Mouse (Mus musculus): ENCODE data around the gene Casz1. TPM values are rescaled to one million over a fixed set of nuclear protein-coding genes. Genes with fewer than 3 reads are reported as not detected.

Casz1 gene
- polyA plus RNA-seq, 1 experiment, result 0.54 TPM

DNA sequence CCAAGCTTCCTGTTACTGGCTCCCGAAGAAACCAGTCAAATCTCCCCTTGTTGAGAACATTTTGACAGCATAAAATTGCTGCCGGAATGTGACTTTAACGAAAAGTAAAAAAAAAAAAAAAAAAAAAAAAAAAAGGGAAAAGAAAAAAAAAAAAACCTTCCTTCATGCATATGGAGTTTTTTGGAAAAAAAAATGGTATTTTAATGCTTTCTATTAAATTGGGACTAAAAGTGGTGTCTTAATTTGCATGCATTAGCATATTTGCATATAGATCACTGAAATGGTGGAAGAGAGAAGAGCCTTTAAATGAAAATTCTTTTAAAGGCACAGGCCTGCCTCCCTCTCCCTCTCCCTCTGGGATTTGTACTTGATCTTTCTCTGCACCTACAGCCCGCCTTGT, 52.0 kb downstream of the Casz1 start:
- no peaks in the 10 kb centered on the region for H3K4me1 ChIP-seq
- no peaks in the 10 kb centered on the region for H3K9me3 ChIP-seq
- no peak for TF ChIP-seq FLI1 (IDR thresholded peaks at IDR 0.05; ENCODE audit: low read length)
- no peak for TF ChIP-seq GATA1 (IDR thresholded peaks at IDR 0.05; ENCODE audit: borderline replicate concordance, low read length)
- H3K27me3 ChIP-seq (replicated peaks), result peaks cover 79% of the 10 kb centered on the region
- H3K36me3 ChIP-seq (replicated peaks; ENCODE audit: low read length), result no peaks in the 10 kb centered on the region
- H3K4me3 ChIP-seq (replicated peaks), result no peak overlapping the region

DNA sequence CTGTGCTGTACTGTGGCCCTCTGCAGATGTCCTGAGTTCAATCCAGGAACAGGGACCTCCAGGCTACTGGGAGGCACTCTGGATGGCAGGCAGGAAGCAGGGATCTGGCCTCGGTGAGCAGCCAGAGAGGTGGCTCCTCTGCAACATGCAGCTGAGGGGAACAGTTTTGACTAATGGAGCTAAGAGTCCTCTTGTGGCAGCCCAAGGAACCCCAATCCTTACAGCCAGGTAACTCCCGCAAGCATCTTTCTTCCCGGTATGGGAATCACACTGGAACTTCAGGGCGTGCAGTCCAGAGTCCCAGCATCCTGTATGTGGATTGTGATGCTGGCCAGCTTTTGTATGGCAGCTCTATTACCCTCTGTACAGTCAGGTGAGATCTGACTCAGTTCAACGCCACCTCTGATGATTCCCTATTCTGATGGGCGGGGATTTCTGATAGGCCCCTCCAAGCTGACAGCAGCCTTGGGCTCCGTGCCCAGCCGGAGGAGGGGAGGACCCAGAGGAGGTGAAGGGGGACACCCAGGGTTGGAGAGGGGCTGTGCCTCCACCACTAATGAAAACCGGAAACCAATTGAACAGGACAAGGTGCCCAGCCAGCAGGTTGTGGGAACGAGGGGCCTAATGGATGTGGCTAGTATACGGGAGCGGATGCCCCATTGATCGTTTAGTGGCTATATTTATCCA, 53.3 kb downstream of the Casz1 start:
- TF ChIP-seq FLI1 (IDR thresholded peaks at IDR 0.05; ENCODE audit: low read length), result no peak
- TF ChIP-seq GATA1 (IDR thresholded peaks at IDR 0.05; ENCODE audit: borderline replicate concordance, low read length), result no peak
- H3K4me1 ChIP-seq, result no peaks in the 10 kb centered on the region
- H3K27me3 ChIP-seq (replicated peaks), result peaks cover 79% of the 10 kb centered on the region
- H3K9me3 ChIP-seq, result no peaks in the 10 kb centered on the region
- H3K36me3 ChIP-seq (replicated peaks; ENCODE audit: low read length), result no peaks in the 10 kb centered on the region
- H3K4me3 ChIP-seq (replicated peaks), result no peak overlapping the region

DNA sequence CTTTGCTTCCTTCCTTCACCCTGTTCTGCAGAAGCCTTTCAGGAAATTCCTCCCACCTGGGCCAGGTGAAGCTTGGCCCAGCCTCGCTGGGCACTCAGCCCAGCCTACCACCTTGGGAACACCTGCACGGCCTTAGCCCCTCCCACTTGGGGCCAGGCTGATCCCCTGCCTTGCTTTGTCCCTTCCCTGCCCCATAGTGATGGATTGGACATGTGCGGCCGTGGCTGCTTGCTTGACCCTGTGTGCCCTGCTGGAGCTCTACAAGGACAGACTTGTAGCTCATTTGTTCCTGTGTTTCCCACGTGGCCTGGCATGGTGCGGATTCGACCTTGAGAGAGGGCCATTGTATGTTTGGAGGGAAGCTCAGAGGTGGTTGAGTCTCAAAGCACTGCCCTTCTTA, 54.0 kb downstream of the Casz1 start:
- Histone ChIP-seq H3K9me3 (no peaks in the 10 kb centered on the region), H3K27me3 (replicated peaks) (peaks cover 78% of the 10 kb centered on the region), H3K4me3 (replicated peaks) (no peak overlapping the region), H3K36me3 (replicated peaks; ENCODE audit: low read length) (no peaks in the 10 kb centered on the region), H3K4me1 (no peaks in the 10 kb centered on the region)
- TF ChIP-seq FLI1 (IDR thresholded peaks at IDR 0.05; ENCODE audit: low read length), result no peak
- no peak for TF ChIP-seq GATA1 (IDR thresholded peaks at IDR 0.05; ENCODE audit: borderline replicate concordance, low read length)

DNA sequence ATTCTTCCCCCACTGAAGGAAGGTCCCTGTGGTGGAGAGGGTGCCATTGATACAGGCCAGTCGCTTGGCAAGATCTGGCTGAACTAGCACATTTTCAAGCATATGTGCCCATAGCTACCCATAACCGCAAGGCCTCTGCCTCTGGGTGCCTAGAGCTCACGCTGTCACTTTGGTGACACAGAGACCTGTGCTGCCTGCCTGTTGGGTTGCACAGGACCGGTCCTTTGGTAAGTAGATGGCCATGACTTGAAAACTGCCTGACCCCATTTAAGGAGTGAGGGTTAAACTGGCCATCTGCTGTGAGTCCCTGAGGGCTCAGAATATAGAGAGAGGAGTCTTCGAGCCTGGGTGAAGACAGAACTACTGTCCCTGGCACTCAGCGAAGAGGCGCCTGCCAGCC, 55.2 kb downstream of the Casz1 start:
- Histone ChIP-seq H3K4me1 (no peaks in the 10 kb centered on the region), H3K36me3 (replicated peaks; ENCODE audit: low read length) (no peaks in the 10 kb centered on the region), H3K27me3 (replicated peaks) (peaks cover 74% of the 10 kb centered on the region), H3K4me3 (replicated peaks) (no peak overlapping the region), H3K9me3 (no peaks in the 10 kb centered on the region)
- TF ChIP-seq FLI1 (IDR thresholded peaks at IDR 0.05; ENCODE audit: low read length) (no peak), GATA1 (IDR thresholded peaks at IDR 0.05; ENCODE audit: borderline replicate concordance, low read length) (no peak)

DNA sequence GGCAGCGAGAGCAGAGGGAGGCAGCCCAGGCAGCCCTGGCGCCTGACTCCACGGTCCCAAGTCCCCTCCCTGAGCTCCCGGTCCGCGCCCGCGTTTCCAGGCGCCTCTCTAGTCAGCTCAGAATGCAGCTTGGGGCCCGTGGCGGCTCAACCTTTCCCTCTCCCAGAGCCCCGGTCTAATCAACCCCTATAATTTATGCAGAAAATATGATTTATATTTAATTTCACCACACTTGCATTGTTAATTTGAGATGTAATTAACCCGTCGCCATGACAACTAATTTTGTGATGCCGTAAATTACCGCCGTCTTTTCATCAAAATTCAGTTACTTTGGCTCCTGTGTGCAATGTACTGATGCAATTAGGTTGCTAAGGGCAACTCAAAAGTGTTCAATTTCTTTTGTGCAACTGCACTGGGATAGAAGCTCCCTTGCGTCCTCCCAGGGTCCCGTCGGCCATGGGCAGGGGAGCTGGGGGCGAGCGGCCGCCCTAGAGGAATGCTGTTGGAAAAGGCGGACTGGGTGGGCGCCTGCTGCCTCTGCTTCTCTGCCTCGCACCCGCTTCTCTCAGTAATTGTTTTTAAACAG, 55.8 kb downstream of the Casz1 start:
- Histone ChIP-seq H3K27me3 (replicated peaks) (peaks cover 72% of the 10 kb centered on the region), H3K36me3 (replicated peaks; ENCODE audit: low read length) (no peaks in the 10 kb centered on the region), H3K4me1 (no peaks in the 10 kb centered on the region), H3K4me3 (replicated peaks) (no peak overlapping the region), H3K9me3 (no peaks in the 10 kb centered on the region)
- TF ChIP-seq FLI1 (IDR thresholded peaks at IDR 0.05; ENCODE audit: low read length) (no peak), GATA1 (IDR thresholded peaks at IDR 0.05; ENCODE audit: borderline replicate concordance, low read length) (no peak)

DNA sequence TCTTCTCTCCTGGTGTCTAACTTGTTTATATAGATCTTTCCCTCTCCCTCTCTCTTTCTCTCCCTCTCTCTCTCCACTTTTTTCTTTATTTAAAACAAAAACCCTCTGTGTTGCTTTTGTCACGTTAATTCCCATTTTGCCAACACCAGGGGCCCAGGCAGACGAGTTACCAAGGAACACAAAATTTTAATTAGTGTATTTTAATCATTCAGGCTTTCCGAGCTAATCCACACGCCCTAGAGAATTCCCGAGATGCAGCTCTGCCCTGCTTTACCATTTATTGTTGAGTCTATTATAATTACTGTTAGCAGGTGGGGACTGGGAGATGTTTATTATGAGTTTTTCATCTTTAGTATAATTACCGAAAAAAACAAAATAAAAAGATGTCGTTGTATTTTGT, 56.4 kb downstream of the Casz1 start:
- Histone ChIP-seq H3K36me3 (replicated peaks; ENCODE audit: low read length) (no peaks in the 10 kb centered on the region), H3K4me3 (replicated peaks) (no peak overlapping the region), H3K9me3 (no peaks in the 10 kb centered on the region), H3K4me1 (no peaks in the 10 kb centered on the region), H3K27me3 (replicated peaks) (peaks cover 71% of the 10 kb centered on the region)
- TF ChIP-seq GATA1 (IDR thresholded peaks at IDR 0.05; ENCODE audit: borderline replicate concordance, low read length) (no peak), FLI1 (IDR thresholded peaks at IDR 0.05; ENCODE audit: low read length) (no peak)

DNA sequence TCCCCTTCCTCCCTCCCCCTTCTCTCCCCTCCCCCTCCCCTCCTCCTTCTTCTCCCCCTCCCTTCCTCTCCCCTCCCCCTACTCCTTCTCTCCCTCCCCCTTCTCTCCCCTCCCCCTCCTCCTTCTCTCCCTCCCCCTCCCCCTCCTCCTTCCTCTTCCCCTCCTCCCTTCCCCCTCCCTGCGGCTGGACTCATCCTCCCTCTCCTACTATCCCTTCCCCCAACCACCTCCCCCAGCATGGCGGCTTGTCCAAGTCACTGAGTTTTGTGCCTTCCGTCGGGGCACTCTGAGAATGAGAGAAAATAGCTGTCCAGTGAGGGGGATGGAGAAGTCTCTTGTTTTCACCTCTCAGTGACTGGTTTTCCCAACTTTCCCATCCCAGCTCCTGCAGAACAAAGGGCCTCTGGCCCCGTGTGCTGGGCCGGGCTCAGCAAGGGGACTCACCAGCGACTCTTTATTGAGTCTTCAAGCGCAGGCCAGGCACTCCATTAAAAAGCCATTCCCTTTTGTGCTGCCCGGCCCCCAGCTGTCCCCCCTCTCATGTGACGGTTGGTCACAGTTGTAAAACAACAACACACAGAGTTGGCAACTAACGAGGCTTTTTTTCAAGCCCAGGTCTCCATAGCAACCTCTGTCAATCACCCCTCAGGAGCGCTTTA, 62.7 kb downstream of the Casz1 start:
- no peaks in the 10 kb centered on the region for H3K9me3 ChIP-seq
- no peaks in the 10 kb centered on the region for H3K36me3 ChIP-seq (replicated peaks; ENCODE audit: low read length)
- no peaks in the 10 kb centered on the region for H3K4me1 ChIP-seq
- H3K27me3 ChIP-seq (replicated peaks), result peaks cover 54% of the 10 kb centered on the region
- TF ChIP-seq FLI1 (IDR thresholded peaks at IDR 0.05; ENCODE audit: low read length) (no peak), GATA1 (IDR thresholded peaks at IDR 0.05; ENCODE audit: borderline replicate concordance, low read length) (no peak)
- H3K4me3 ChIP-seq (replicated peaks), result no peak overlapping the region

DNA sequence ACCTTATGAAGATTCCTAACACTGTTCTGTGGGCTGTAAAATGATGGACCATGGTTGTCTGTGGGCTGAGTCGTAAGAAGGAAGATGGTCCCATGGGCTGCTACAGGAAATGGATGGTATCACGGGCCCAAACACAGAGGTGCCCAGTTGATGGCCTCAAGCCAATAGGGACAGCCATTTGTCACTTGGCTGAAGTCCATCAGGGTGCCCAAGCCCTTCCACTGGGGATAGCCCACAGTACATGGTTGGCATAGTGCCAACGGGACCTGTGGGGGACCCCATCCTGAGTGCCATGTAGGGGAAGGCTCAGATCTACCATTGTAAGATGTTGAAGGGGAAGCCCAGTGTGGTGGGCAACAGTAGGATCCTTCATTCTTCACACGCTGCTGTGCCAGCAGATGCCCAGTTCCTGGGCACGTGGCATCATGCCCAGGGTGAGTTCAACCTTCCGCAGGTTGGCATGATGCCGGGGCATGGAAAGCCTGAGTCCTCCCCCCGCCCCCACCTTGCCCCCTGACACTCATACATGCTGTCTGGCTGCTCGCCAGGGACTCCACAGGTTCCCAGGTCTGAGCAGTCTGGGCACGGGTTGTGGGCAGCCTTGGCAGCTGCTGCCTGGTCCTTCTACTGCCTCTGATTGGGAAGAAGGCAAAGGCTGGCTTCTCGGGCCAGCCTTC, 63.6 kb downstream of the Casz1 start:
- H3K4me3 ChIP-seq (replicated peaks), result no peak overlapping the region
- no peak for TF ChIP-seq FLI1 (IDR thresholded peaks at IDR 0.05; ENCODE audit: low read length)
- no peak for TF ChIP-seq GATA1 (IDR thresholded peaks at IDR 0.05; ENCODE audit: borderline replicate concordance, low read length)
- no peaks in the 10 kb centered on the region for H3K36me3 ChIP-seq (replicated peaks; ENCODE audit: low read length)
- H3K4me1 ChIP-seq, result no peaks in the 10 kb centered on the region
- H3K9me3 ChIP-seq, result no peaks in the 10 kb centered on the region
- peaks cover 54% of the 10 kb centered on the region for H3K27me3 ChIP-seq (replicated peaks)

DNA sequence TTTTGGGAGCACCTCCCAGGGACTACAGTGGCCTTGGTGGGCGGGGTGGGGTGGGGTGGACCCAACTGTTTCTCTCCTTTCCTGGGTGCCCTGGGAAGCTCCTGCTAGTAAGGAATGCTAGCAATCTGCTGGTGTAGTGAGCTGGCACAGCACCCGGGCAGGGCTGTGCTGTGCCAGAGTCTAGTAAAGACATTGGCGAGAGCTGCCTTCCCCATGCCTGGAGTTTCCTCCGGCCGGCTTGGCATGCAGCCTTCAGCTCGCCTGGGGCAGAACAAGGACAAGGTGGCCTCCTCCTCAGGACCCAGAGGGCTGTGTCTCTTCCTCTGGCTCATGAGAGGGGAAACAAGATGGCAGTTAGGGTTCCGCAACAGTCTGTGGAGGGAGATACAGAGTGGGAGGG, 65.3 kb downstream of the Casz1 start:
- TF ChIP-seq GATA1 (IDR thresholded peaks at IDR 0.05; ENCODE audit: borderline replicate concordance, low read length) (no peak), FLI1 (IDR thresholded peaks at IDR 0.05; ENCODE audit: low read length) (no peak)
- no peaks in the 10 kb centered on the region for H3K4me1 ChIP-seq
- H3K27me3 ChIP-seq (replicated peaks), result peaks cover 63% of the 10 kb centered on the region
- no peak overlapping the region for H3K4me3 ChIP-seq (replicated peaks)
- H3K9me3 ChIP-seq, result no peaks in the 10 kb centered on the region
- no peaks in the 10 kb centered on the region for H3K36me3 ChIP-seq (replicated peaks; ENCODE audit: low read length)

DNA sequence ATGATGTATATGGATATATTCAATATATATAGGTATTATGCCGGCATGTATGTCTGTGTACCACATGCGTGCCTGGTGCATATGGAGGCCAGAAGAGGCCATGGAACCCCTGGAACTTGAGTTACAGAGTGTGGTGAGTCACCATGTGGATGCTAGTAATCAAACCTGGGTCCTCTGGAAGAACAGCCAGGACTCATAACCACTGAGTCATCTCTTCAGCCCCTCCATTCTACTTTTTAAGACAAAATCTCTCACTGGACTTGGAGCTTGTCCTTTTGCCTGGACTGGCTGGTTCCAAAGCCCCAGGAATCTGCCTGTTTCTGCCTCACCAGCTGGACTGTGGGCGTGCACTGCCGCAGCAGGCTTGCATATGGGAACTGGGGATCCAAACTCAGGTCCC, 66.3 kb downstream of the Casz1 start:
- H3K4me1 ChIP-seq, result no peaks in the 10 kb centered on the region
- H3K27me3 ChIP-seq (replicated peaks), result peaks cover 63% of the 10 kb centered on the region
- TF ChIP-seq GATA1 (IDR thresholded peaks at IDR 0.05; ENCODE audit: borderline replicate concordance, low read length), result no peak
- TF ChIP-seq FLI1 (IDR thresholded peaks at IDR 0.05; ENCODE audit: low read length), result no peak
- H3K36me3 ChIP-seq (replicated peaks; ENCODE audit: low read length), result no peaks in the 10 kb centered on the region
- H3K9me3 ChIP-seq, result no peaks in the 10 kb centered on the region
- no peak overlapping the region for H3K4me3 ChIP-seq (replicated peaks)
